Mouse (Mus musculus) testis, adult 2 months (tissue): Measurements from ENCODE around the gene Spa17. TPM values are rescaled to one million over a fixed set of nuclear protein-coding genes. Genes with fewer than 3 reads are reported as not detected.

ENCODE experiments used
- H3K27ac ChIP-seq: fragments of 200-500 bp; 2 replicates; pipeline ENCODE4 v1.5.1; 2012; ENCODE audit warnings: low read depth, low read length; ENCODE audit not compliant: control insufficient read depth, insufficient read depth
- H3K27me3 ChIP-seq: fragments of 200-500 bp; 2 replicates; pipeline ENCODE4 v1.6.1; 2012; ENCODE audit warnings: mild to moderate bottlenecking, low read length, moderate library complexity; ENCODE audit not compliant: control insufficient read depth, insufficient read depth
- H3K36me3 ChIP-seq: fragments of 200-500 bp; 2 replicates; pipeline ENCODE4 v1.6.1; 2012; ENCODE audit warnings: mild to moderate bottlenecking, low read length; ENCODE audit not compliant: control insufficient read depth, insufficient read depth
- H3K4me1 ChIP-seq: fragments of 200-500 bp; 2 replicates; pipeline ENCODE4 v1.6.1; 2012; ENCODE audit warnings: low read length; ENCODE audit not compliant: control insufficient read depth, insufficient read depth
- H3K4me3 ChIP-seq: fragments of 200-500 bp; 2 replicates; pipeline ENCODE4 v1.5.1; 2012; ENCODE audit warnings: low read depth, mild to moderate bottlenecking, low read length, moderate library complexity, mixed read lengths; ENCODE audit not compliant: control insufficient read depth
- CTCF ChIP-seq: fragments of 200-500 bp; IDR thresholded peaks from 2 replicates; pipeline ENCODE4 v1.5.1; 2012; ENCODE audit warnings: low read depth, mild to moderate bottlenecking, inconsistent platforms, low read length, moderate library complexity; ENCODE audit not compliant: control insufficient read depth, insufficient read depth, insufficient replicate concordance
- POLR2A ChIP-seq: fragments of 200-500 bp; IDR thresholded peaks from 2 replicates; pipeline ENCODE4 v1.6.1; 2012; ENCODE audit warnings: low read depth, mild to moderate bottlenecking, inconsistent platforms, low read length, moderate library complexity; ENCODE audit not compliant: control insufficient read depth
- polyA plus RNA-seq: library from polyadenylated mRNA; depleted of rRNA; stranded (reverse); fragments of >200 nt; gene quantifications from 2 replicates; pipeline ENCODE4 v1.2.3, GENCODE M21; 2012

Spa17 gene
- polyA plus RNA-seq, 1 experiment: 547 TPM

- no peak for TF ChIP-seq POLR2A
- TF ChIP-seq CTCF: no peak
- peaks cover 2% of the 10 kb centered on the region; the same call in 1 of the 2 replicates for H3K4me1 ChIP-seq
- no peaks in the 10 kb centered on the region for H3K36me3 ChIP-seq
- no peaks in the 10 kb centered on the region for H3K27me3 ChIP-seq
- no peak overlapping the region for H3K27ac ChIP-seq
- no peak overlapping the region for H3K4me3 ChIP-seq
Observed at GRCm38 (mm10) chr9:37572204-37572876, 41.2 kb downstream of the Spa17 start.

- Histone ChIP-seq H3K27me3 (no peaks in the 10 kb centered on the region), H3K27ac (no peak overlapping the region), H3K36me3 (no peaks in the 10 kb centered on the region), H3K4me3 (no peak overlapping the region), H3K4me1 (peaks cover 2% of the 10 kb centered on the region; the same call in 1 of the 2 replicates)
- no peak for TF ChIP-seq CTCF
- TF ChIP-seq POLR2A: no peak
Observed at GRCm38 (mm10) chr9:37569231-37569835, 44.2 kb downstream of the Spa17 start.

GRCm38 (mm10) chr9:37568605-37569214, 44.8 kb downstream of the Spa17 start:
- Histone ChIP-seq H3K27ac (no peak overlapping the region), H3K4me1 (peaks cover 2% of the 10 kb centered on the region; the same call in 1 of the 2 replicates)
- TF ChIP-seq POLR2A: no peak
- TF ChIP-seq CTCF: no peak

GRCm38 (mm10) chr9:37567892-37568604, 45.5 kb downstream of the Spa17 start:
- peaks cover 2% of the 10 kb centered on the region; the same call in 1 of the 2 replicates for H3K4me1 ChIP-seq
- no peaks in the 10 kb centered on the region for H3K36me3 ChIP-seq
- no peak overlapping the region for H3K27ac ChIP-seq
- H3K27me3 ChIP-seq: no peaks in the 10 kb centered on the region
- TF ChIP-seq POLR2A: no peak
- no peak for TF ChIP-seq CTCF
- H3K4me3 ChIP-seq: no peak overlapping the region

More at GRCm38 (mm10) chr9:37568605-37569214, 44.8 kb downstream of the Spa17 start:
- Histone ChIP-seq H3K4me3 (no peak overlapping the region), H3K36me3 (no peaks in the 10 kb centered on the region), H3K27me3 (no peaks in the 10 kb centered on the region)

DNA sequence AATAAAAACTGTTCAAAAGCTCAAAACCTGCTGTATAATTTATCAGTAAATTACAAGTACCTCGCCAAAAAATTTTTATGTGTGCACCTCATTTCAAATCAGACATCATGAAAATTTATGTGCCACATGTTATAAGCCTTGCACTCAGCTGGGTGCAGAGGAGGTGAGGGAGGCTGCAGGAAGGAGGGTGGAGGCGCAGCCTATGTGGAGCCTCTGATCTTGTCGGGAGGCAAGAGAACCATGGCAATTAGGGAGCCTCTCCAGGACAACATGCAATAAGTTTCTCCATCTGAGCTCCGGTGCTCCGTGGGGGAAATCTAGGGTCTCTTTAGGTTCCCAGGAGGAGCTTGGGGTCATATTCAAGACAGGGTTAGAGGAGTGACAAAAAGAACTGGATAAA, 46.1 kb downstream of the Spa17 start:
- Histone ChIP-seq H3K4me3 (no peak overlapping the region), H3K36me3 (no peaks in the 10 kb centered on the region), H3K4me1 (peaks cover 2% of the 10 kb centered on the region; the same call in 1 of the 2 replicates), H3K27ac (no peak overlapping the region), H3K27me3 (no peaks in the 10 kb centered on the region)
- no peak for TF ChIP-seq CTCF
- TF ChIP-seq POLR2A: no peak

- no peak for TF ChIP-seq CTCF
- no peak for TF ChIP-seq POLR2A
Observed at GRCm38 (mm10) chr9:37567019-37567418, 46.5 kb downstream of the Spa17 start.

More at GRCm38 (mm10) chr9:37567019-37567418, 46.5 kb downstream of the Spa17 start:
- Histone ChIP-seq H3K27me3 (no peaks in the 10 kb centered on the region), H3K4me3 (no peak overlapping the region), H3K27ac (no peak overlapping the region), H3K36me3 (no peaks in the 10 kb centered on the region), H3K4me1 (peaks cover 2% of the 10 kb centered on the region; the same call in 1 of the 2 replicates)
